Mouse (Mus musculus) kidney, postnatal 0 days (tissue): ENCODE data around the gene Dnajb1. TPM values are rescaled to one million over a fixed set of nuclear protein-coding genes. Genes with fewer than 3 reads are reported as not detected.

ENCODE experiments used
- ATAC-seq: fragments of 200-750 bp; cut with Nextera tagmentation; replicated peaks from 2 replicates; pipeline ENCODE4 v1.8.0; 2017; ENCODE audit warnings: low read depth, moderate number of reproducible peaks, moderate TSS enrichment, moderate library complexity; ENCODE audit not compliant: low FRiP score
- DNase-seq: peaks from one replicate; pipeline ENCODE4 v3.0.0-alpha.2; 2016; ENCODE audit warnings: low spot score
- H3K27ac ChIP-seq: fragments of 300-500 bp; sonication (generic); 2 replicates; pipeline ENCODE4 v1.5.1; 2014; ENCODE audit warnings: mild to moderate bottlenecking
- H3K27me3 ChIP-seq: fragments of 300-500 bp; sonication (generic); 2 replicates; pipeline ENCODE4 v1.6.1; 2014; ENCODE audit warnings: low read length, mixed read lengths; ENCODE audit not compliant: insufficient read depth
- H3K36me3 ChIP-seq: fragments of 300-500 bp; sonication (generic); 2 replicates; pipeline ENCODE4 v1.6.1; 2014; ENCODE audit warnings: low read length, mixed read lengths; ENCODE audit not compliant: insufficient read depth
- H3K4me1 ChIP-seq: fragments of 300-500 bp; sonication (generic); replicated peaks from 2 replicates; pipeline ENCODE4 v1.6.1; 2014; ENCODE audit warnings: antibody characterized with exemption, low read length, mixed read lengths; ENCODE audit not compliant: insufficient read depth
- H3K4me2 ChIP-seq: fragments of 300-500 bp; sonication (generic); 2 replicates; pipeline ENCODE4 v1.6.1; 2014; ENCODE audit warnings: mild to moderate bottlenecking, low read length, moderate library complexity, mixed read lengths
- H3K4me3 ChIP-seq: fragments of 300-500 bp; sonication (generic); replicated peaks from 2 replicates; pipeline ENCODE4 v1.5.1; 2014; ENCODE audit warnings: low read depth, low read length
- H3K9ac ChIP-seq: fragments of 300-500 bp; sonication (generic); 2 replicates; pipeline ENCODE4 v1.6.1; 2014; ENCODE audit warnings: low read depth, low read length
- H3K9me3 ChIP-seq: fragments of 300-500 bp; sonication (generic); replicated peaks from 2 replicates; pipeline ENCODE4 v1.6.1; 2016; ENCODE audit warnings: low read length, inconsistent platforms, mixed read lengths
- CTCF ChIP-seq: IDR thresholded peaks from 2 replicates; pipeline ENCODE4 v1.5.1; 2016; ENCODE audit warnings: antibody characterized with exemption, low read depth, mild to moderate bottlenecking, moderate library complexity
- WGBS: fragments of 180-500 bp; shearing (Covaris S2); extraction: QIAGEN DNeasy Blood & Tissue Kit; methylation state at CpG from one replicate; pipeline ENCODE4 v1.1.7; 2014; 5-methylcytosine and 5-hydroxymethylcytosine counted together
- polyA plus RNA-seq: library from polyadenylated mRNA; unstranded; fragments of >200 nt; fragmentation: Nextera tagmentation; extraction: Ambion mirVana; gene quantifications from 2 replicates; pipeline ENCODE4 v1.2.1, GENCODE M21; 2015

The Dnajb1 gene
- polyA plus RNA-seq, 1 experiment from 2014 or later = 30.2 TPM

DNA sequence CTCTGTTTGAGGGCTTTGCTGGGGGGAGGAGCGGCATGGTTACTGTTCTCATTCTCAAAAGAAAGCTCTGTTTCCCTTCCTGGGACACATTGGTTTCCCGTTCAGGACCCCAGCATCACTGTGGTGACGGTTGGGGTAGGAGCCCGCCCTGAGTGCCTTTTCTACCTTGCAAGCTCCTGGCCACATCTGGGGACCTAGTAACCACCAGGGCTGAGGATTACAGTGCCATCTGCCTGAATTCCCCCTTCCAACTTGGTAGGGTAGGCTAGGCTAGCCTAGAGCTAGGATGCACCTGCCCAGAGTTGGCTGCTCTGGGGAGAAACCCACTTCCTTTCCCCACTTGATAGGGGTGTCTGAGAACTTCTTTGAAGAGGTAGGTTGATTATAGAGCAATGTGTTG lies 3.9 kb downstream of the Dnajb1 start:
- TF ChIP-seq CTCF = no peak
- H3K27ac ChIP-seq = no peak overlapping the region
- WGBS = 91% methylated on average over 4 of the region's 4 CpGs

DNA sequence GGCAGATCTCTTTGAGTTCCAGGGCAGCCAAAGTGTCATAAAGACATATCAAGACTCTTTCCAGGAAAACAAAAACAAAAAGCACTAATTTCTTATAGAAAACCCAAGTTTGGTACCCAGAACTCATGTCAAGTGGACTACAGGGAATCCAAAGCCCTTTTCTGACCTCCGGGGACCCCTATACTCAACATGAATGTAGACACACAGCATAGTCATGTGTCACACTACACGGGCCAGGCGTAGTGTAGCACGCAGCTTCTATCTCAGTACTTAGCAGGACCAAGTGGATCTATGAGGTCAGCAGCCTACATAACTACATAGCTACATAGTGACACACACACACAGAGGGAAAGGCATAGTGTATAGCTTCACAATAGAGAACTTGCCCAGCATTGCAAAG lies 5.7 kb downstream of the Dnajb1 start:
- no peak overlapping the region for H3K27ac ChIP-seq
- no peaks in the 10 kb centered on the region for H3K9me3 ChIP-seq
- H3K4me3 ChIP-seq = no peak overlapping the region
- 97% methylated on average over 4 of the region's 4 CpGs for WGBS
- H3K4me2 ChIP-seq = no peak overlapping the region
- DNase-seq = no peak
- no peaks in the 10 kb centered on the region for H3K27me3 ChIP-seq
- ATAC-seq = no peak
- peaks cover 11% of the 10 kb centered on the region; the same call in 1 of the 2 replicates for H3K4me1 ChIP-seq
- peaks cover 28% of the 10 kb centered on the region for H3K36me3 ChIP-seq
- H3K9ac ChIP-seq = no peak overlapping the region
- no peak for TF ChIP-seq CTCF

More for the DNA sequence above, 3.9 kb downstream of the Dnajb1 start:
- H3K4me2 ChIP-seq = no peak overlapping the region
- no peak for DNase-seq
- no peak for ATAC-seq
- no peak overlapping the region for H3K4me3 ChIP-seq
- H3K27me3 ChIP-seq = no peaks in the 10 kb centered on the region
- H3K9ac ChIP-seq = no peak overlapping the region
- no peaks in the 10 kb centered on the region for H3K9me3 ChIP-seq
- peaks cover 14% of the 10 kb centered on the region; the same call in 1 of the 2 replicates for H3K4me1 ChIP-seq
- peaks cover 28% of the 10 kb centered on the region for H3K36me3 ChIP-seq

- Histone ChIP-seq H3K9ac (no peak overlapping the region), H3K4me2 (no peak overlapping the region), H3K27ac (no peak overlapping the region), H3K36me3 (peaks cover 14% of the 10 kb centered on the region), H3K4me3 (no peak overlapping the region), H3K4me1 (no peaks in the 10 kb centered on the region), H3K27me3 (no peaks in the 10 kb centered on the region), H3K9me3 (no peaks in the 10 kb centered on the region)
- no peak for TF ChIP-seq CTCF
- DNase-seq (no peak), ATAC-seq (no peak)
These were observed 8.6 kb downstream of the Dnajb1 start for GRCm38 (mm10) chr8:83616625-83617024.

DNA sequence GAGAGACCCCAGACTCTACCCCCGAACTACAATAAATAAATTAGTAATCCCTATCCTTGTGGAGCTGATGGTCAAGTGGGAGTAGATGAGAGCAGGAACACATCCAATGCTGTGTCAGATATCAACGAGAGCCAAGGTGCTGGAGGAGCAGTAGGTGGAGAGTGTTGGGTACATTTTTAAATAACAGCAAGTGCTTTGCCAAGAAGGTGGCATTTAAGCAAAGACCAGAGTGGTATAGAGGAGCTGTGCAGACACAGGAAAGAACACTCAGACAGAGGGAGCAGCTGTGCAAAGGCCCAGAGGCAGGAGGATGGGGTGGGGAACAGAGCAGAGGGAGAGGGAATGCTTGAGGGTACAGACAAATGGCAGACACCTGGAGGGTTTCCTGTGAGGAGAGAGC lies 9.1 kb downstream of the Dnajb1 start:
- H3K4me2 ChIP-seq = no peak overlapping the region

DNA sequence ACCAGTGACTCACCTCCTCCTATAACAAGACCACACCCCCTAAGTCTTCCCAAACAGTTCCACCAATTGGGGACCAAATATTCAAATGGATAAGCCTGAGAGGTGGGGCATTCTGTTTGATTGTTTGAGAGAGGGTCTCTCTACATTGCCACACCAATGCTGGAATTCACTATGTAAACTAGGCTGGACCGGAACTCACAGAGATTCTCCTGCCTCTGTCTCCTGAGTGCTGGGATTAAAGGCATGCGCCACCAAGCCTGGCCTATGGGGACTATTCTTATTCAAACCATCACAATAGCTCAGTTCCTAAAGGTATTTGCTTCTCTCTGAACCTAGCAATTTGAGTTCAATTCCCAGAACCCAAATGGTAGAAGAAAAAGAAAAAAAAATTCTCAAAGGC lies 10.6 kb downstream of the Dnajb1 start:
- H3K4me1 ChIP-seq = no peaks in the 10 kb centered on the region
- H3K9ac ChIP-seq = no peak overlapping the region
- DNase-seq = no peak
- ATAC-seq = no peak
- WGBS = 96% methylated on average over 2 of the region's 2 CpGs
- no peaks in the 10 kb centered on the region for H3K27me3 ChIP-seq
- no peak overlapping the region for H3K4me3 ChIP-seq
- H3K4me2 ChIP-seq = no peak overlapping the region
- H3K27ac ChIP-seq = no peak overlapping the region
- TF ChIP-seq CTCF = no peak
- H3K36me3 ChIP-seq = no peaks in the 10 kb centered on the region
- H3K9me3 ChIP-seq = no peaks in the 10 kb centered on the region

More for the DNA sequence above, 9.1 kb downstream of the Dnajb1 start:
- H3K36me3 ChIP-seq = peaks cover 9% of the 10 kb centered on the region
- ATAC-seq = no peak
- TF ChIP-seq CTCF = no peak
- H3K9me3 ChIP-seq = no peaks in the 10 kb centered on the region
- H3K27me3 ChIP-seq = no peaks in the 10 kb centered on the region
- H3K4me3 ChIP-seq = no peak overlapping the region
- H3K4me1 ChIP-seq = no peaks in the 10 kb centered on the region
- WGBS = 82% methylated on average over 2 of the region's 2 CpGs
- no peak overlapping the region for H3K27ac ChIP-seq
- DNase-seq = no peak
- H3K9ac ChIP-seq = no peak overlapping the region

DNA sequence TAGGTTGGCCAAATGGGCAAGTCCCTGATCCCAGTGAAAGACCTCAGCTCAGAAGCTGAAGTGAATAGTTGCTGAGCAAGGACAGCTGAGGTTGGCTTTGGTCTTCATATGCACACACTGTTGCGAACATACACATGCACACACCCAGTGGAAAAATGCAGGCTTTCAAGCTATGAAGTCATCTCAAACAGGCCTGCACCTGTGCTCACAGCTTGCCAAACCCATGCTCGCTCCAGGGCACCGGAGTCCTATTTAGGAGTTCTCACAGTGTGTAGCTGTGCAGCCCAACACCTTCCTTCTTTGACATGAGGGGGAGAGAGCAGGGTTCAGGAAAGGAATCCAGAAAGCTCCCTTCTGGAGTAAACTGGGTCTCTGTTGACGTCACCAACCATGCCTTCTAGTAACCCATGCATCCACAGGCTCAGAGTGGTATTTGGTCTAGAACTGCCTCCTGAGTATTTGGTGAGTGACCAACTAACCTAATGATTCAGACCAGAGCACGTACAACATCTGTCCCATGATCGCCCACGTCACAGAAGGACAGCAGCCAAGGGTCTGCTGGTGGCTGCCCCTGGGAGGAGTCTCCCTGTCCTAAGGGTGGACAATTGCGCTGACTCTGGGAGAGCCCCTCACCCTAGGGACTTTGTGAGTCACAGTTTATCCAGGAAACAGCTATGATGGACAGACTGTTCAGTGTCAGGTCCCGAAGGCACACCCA lies 11.7 kb downstream of the Dnajb1 start:
- ATAC-seq = no peak
- Histone ChIP-seq H3K4me1 (no peaks in the 10 kb centered on the region), H3K36me3 (no peaks in the 10 kb centered on the region), H3K27ac (no peak overlapping the region), H3K9ac (no peak overlapping the region), H3K4me3 (no peak overlapping the region), H3K9me3 (no peaks in the 10 kb centered on the region), H3K4me2 (no peak overlapping the region), H3K27me3 (no peaks in the 10 kb centered on the region)
- no peak for DNase-seq
- WGBS = 77% methylated on average over 9 of the region's 9 CpGs
- no peak for TF ChIP-seq CTCF
